Mouse (Mus musculus) MEL (cell line): ENCODE results near the gene Tcf23. TPM values are rescaled to one million over a fixed set of nuclear protein-coding genes. Genes with fewer than 3 reads are reported as not detected.

Experiments used
- DNase-seq: peaks from one replicate; pipeline ENCODE4 v3.0.0; 2011; ENCODE audit warnings: low read depth, low spot score
- H3K27ac ChIP-seq: 2 replicates; pipeline ENCODE4 v1.5.1; 2012; ENCODE audit warnings: low read depth, mild to moderate bottlenecking, control low read depth, low read length, moderate library complexity; ENCODE audit not compliant: control insufficient read depth
- H3K27me3 ChIP-seq, 2 experiments: fragments of 150-350 bp in 1 of 2; sonication (generic) in 1 of 2; 2 replicates each; pipeline ENCODE4 v1.6.1; 2012; ENCODE audit warnings: low read length in 2 of 2, mild to moderate bottlenecking in 2 of 2, improper control_type of control experiment in 1 of 2, moderate library complexity in 1 of 2; ENCODE audit not compliant: insufficient read depth in 2 of 2, control insufficient read depth in 1 of 2
- H3K36me3 ChIP-seq, 2 experiments: 2 replicates each; pipeline ENCODE4 v1.6.1; 2012 to 2014; ENCODE audit warnings: low read length in 2 of 2, improper control_type of control experiment in 1 of 2, inconsistent platforms in 1 of 2, mild to moderate bottlenecking in 1 of 2; ENCODE audit not compliant: insufficient read depth in 2 of 2, control insufficient read depth in 1 of 2
- H3K4me1 ChIP-seq, 2 experiments: fragments of 150-350 bp in 1 of 2; sonication (generic) in 1 of 2; 2 replicates each; pipeline ENCODE4 v1.6.1; 2012; ENCODE audit warnings: low read length in 2 of 2, improper control_type of control experiment in 1 of 2, mild to moderate bottlenecking in 1 of 2; ENCODE audit not compliant: insufficient read depth in 2 of 2, control insufficient read depth in 1 of 2
- H3K4me3 ChIP-seq, 2 experiments: fragments of 150-350 bp in 1 of 2; sonication (generic) in 1 of 2; 2 replicates each; pipeline ENCODE4 v1.5.1; 2012; ENCODE audit warnings: low read depth in 2 of 2, low read length in 2 of 2, mild to moderate bottlenecking in 2 of 2, moderate library complexity in 2 of 2, control low read depth in 1 of 2, improper control_type of control experiment in 1 of 2; ENCODE audit not compliant: control insufficient read depth in 1 of 2, insufficient read depth in 1 of 2
- H3K79me2 ChIP-seq: 2 replicates; pipeline ENCODE4 v1.6.1; 2012; ENCODE audit warnings: mild to moderate bottlenecking, low read length, moderate library complexity; ENCODE audit not compliant: control insufficient read depth, poor library complexity, insufficient read depth
- H3K9ac ChIP-seq: 2 replicates; pipeline ENCODE4 v1.6.1; 2012; ENCODE audit warnings: low read depth, mild to moderate bottlenecking, control low read depth, low read length, moderate library complexity; ENCODE audit not compliant: control insufficient read depth, poor library complexity, severe bottlenecking
- H3K9me3 ChIP-seq: fragments of 150-350 bp; sonication (generic); replicated peaks from 2 replicates; pipeline ENCODE4 v1.6.1; 2012; ENCODE audit warnings: mild to moderate bottlenecking, low read length, improper control_type of control experiment, moderate library complexity; ENCODE audit not compliant: insufficient read depth
- BHLHE40 ChIP-seq: IDR thresholded peaks from 2 replicates; pipeline ENCODE4 v1.6.1; 2012; ENCODE audit warnings: low read depth, mild to moderate bottlenecking, inconsistent platforms, low read length, improper control_type of control experiment, borderline replicate concordance
- CHD1 ChIP-seq: IDR thresholded peaks from 2 replicates; pipeline ENCODE4 v1.6.1; 2012; ENCODE audit warnings: low read depth, mild to moderate bottlenecking, inconsistent platforms, low read length, improper control_type of control experiment
- CTCF ChIP-seq, 3 experiments: IDR thresholded peaks in 2 of 3; conservative IDR thresholded peaks in 1 of 3; 2 replicates each; pipeline ENCODE4 v1.5.1; 2011 to 2012; ENCODE audit warnings: low read length in 3 of 3, low read depth in 2 of 3, mild to moderate bottlenecking in 2 of 3, improper control_type of control experiment in 1 of 3, inconsistent platforms in 1 of 3, mixed read lengths in 1 of 3, moderate library complexity in 1 of 3; ENCODE audit not compliant: control insufficient read depth in 1 of 3, insufficient read depth in 1 of 3, poor library complexity in 1 of 3, severe bottlenecking in 1 of 3
- E2F4 ChIP-seq: IDR thresholded peaks from 2 replicates; pipeline ENCODE4 v1.6.1; 2011; ENCODE audit warnings: low read depth, low read length, improper control_type of control experiment, borderline replicate concordance
- ELF1 ChIP-seq: IDR thresholded peaks from 2 replicates; pipeline ENCODE4 v1.6.1; 2014; ENCODE audit warnings: low read depth, mild to moderate bottlenecking, inconsistent platforms, low read length, improper control_type of control experiment, moderate library complexity
- EP300 ChIP-seq, 2 experiments: IDR thresholded peaks; 2 replicates each; pipeline ENCODE4 v1.6.1; 2011; ENCODE audit warnings: improper control_type of control experiment in 2 of 2, low read length in 2 of 2, low read depth in 1 of 2, mild to moderate bottlenecking in 1 of 2
- ETS1 ChIP-seq: IDR thresholded peaks from 2 replicates; pipeline ENCODE4 v1.6.1; 2012; ENCODE audit warnings: low read depth, mild to moderate bottlenecking, inconsistent platforms, low read length, improper control_type of control experiment, moderate library complexity
- GATA1 ChIP-seq: IDR thresholded peaks from 2 replicates; pipeline ENCODE4 v1.6.1; 2011; ENCODE audit warnings: low read depth, low read length, improper control_type of control experiment
- HCFC1 ChIP-seq: IDR thresholded peaks from 2 replicates; pipeline ENCODE4 v1.6.1; 2012; ENCODE audit warnings: low read depth, mild to moderate bottlenecking, inconsistent platforms, low read length, improper control_type of control experiment, moderate library complexity
- JUND ChIP-seq: IDR thresholded peaks from 2 replicates; pipeline ENCODE4 v1.6.1; 2011; ENCODE audit warnings: low read depth, mild to moderate bottlenecking, improper control_type of control experiment, low read length
- KAT2A ChIP-seq: conservative IDR thresholded peaks from 2 replicates; pipeline ENCODE4 v1.6.1; 2012; ENCODE audit warnings: low read depth, low read length, improper control_type of control experiment, inconsistent platforms
- MAFK ChIP-seq: IDR thresholded peaks from 2 replicates; pipeline ENCODE4 v1.6.1; 2011; ENCODE audit warnings: low read depth, mild to moderate bottlenecking, low read length, improper control_type of control experiment, borderline replicate concordance
- MAX ChIP-seq: IDR thresholded peaks from 2 replicates; pipeline ENCODE4 v1.6.1; 2011; ENCODE audit warnings: low read length, improper control_type of control experiment
- MAZ ChIP-seq: IDR thresholded peaks from 2 replicates; pipeline ENCODE4 v1.6.1; 2012; ENCODE audit warnings: low read depth, mild to moderate bottlenecking, inconsistent platforms, low read length, improper control_type of control experiment
- MEF2A ChIP-seq: IDR thresholded peaks from 2 replicates; pipeline ENCODE4 v1.6.1; 2014; ENCODE audit warnings: low read depth, mild to moderate bottlenecking, inconsistent platforms, low read length, improper control_type of control experiment; ENCODE audit not compliant: poor library complexity, insufficient replicate concordance, severe bottlenecking; ENCODE audit errors: extremely low read depth
- MXI1 ChIP-seq: IDR thresholded peaks from 2 replicates; pipeline ENCODE4 v1.6.1; 2011; ENCODE audit warnings: mild to moderate bottlenecking, low read depth, low read length, improper control_type of control experiment
- MYB ChIP-seq: IDR thresholded peaks from 2 replicates; pipeline ENCODE4 v1.6.1; 2011; ENCODE audit warnings: mild to moderate bottlenecking, low read depth, low read length, improper control_type of control experiment
- MYC ChIP-seq: IDR thresholded peaks from 2 replicates; pipeline ENCODE4 v1.6.1; 2011; ENCODE audit warnings: low read depth, mild to moderate bottlenecking, low read length, improper control_type of control experiment, moderate library complexity
- NRF1 ChIP-seq: IDR thresholded peaks from 2 replicates; pipeline ENCODE4 v1.6.1; 2014; ENCODE audit warnings: low read depth, mild to moderate bottlenecking, inconsistent platforms, low read length, improper control_type of control experiment, moderate library complexity; ENCODE audit not compliant: poor library complexity, insufficient read depth, severe bottlenecking
- POLR2A ChIP-seq, 2 experiments: IDR thresholded peaks; 2 replicates each; pipeline ENCODE4 v1.6.1; 2011 to 2012; ENCODE audit warnings: low read length in 2 of 2, mild to moderate bottlenecking in 2 of 2, control low read depth in 1 of 2, improper control_type of control experiment in 1 of 2, low read depth in 1 of 2, moderate library complexity in 1 of 2; ENCODE audit not compliant: control insufficient read depth in 1 of 2, insufficient read depth in 1 of 2, poor library complexity in 1 of 2
- POLR2AphosphoS2 ChIP-seq: IDR thresholded peaks from 2 replicates; pipeline ENCODE4 v1.6.1; 2011; ENCODE audit warnings: low read length, improper control_type of control experiment
- POLR2AphosphoS5 ChIP-seq: IDR thresholded peaks from 2 replicates; pipeline ENCODE4 v1.6.1; 2012; ENCODE audit warnings: low read depth, borderline replicate concordance, mild to moderate bottlenecking, inconsistent platforms, low read length, moderate library complexity, mixed read lengths
- RAD21 ChIP-seq: IDR thresholded peaks from 2 replicates; pipeline ENCODE4 v1.6.1; 2011; ENCODE audit warnings: mild to moderate bottlenecking, low read depth, low read length, improper control_type of control experiment
- RCOR1 ChIP-seq: IDR thresholded peaks from 2 replicates; pipeline ENCODE4 v1.6.1; 2012; ENCODE audit warnings: low read depth, mild to moderate bottlenecking, inconsistent platforms, low read length, improper control_type of control experiment
- SIN3A ChIP-seq: IDR thresholded peaks from 2 replicates; pipeline ENCODE4 v1.6.1; 2012; ENCODE audit warnings: low read length, improper control_type of control experiment, inconsistent platforms
- SMC3 ChIP-seq: IDR thresholded peaks from 2 replicates; pipeline ENCODE4 v1.6.1; 2011; ENCODE audit warnings: low read depth, low read length, improper control_type of control experiment
- TAL1 ChIP-seq: IDR thresholded peaks from 2 replicates; pipeline ENCODE4 v1.6.1; 2012; ENCODE audit warnings: mild to moderate bottlenecking, inconsistent platforms, low read length, moderate library complexity, mixed read lengths
- TBP ChIP-seq: IDR thresholded peaks from 2 replicates; pipeline ENCODE4 v1.8.0; 2011; ENCODE audit warnings: low read depth, low read length, improper control_type of control experiment
- TCF12 ChIP-seq: IDR thresholded peaks from 2 replicates; pipeline ENCODE4 v1.6.1; 2014; ENCODE audit warnings: low read depth, mild to moderate bottlenecking, inconsistent platforms, low read length, improper control_type of control experiment, moderate library complexity
- UBTF ChIP-seq: IDR thresholded peaks from 2 replicates; pipeline ENCODE4 v1.6.1; 2012; ENCODE audit warnings: low read depth, mild to moderate bottlenecking, inconsistent platforms, low read length, improper control_type of control experiment, moderate library complexity, borderline replicate concordance; ENCODE audit not compliant: insufficient read depth
- USF1 ChIP-seq: IDR thresholded peaks from 2 replicates; pipeline ENCODE4 v1.6.1; 2014; ENCODE audit warnings: low read depth, mild to moderate bottlenecking, inconsistent platforms, low read length, improper control_type of control experiment, moderate library complexity
- USF2 ChIP-seq, 2 experiments: IDR thresholded peaks; 2 replicates each; pipeline ENCODE4 v1.6.1; 2011 to 2012; ENCODE audit warnings: improper control_type of control experiment in 2 of 2, low read length in 2 of 2, borderline replicate concordance in 1 of 2, inconsistent platforms in 1 of 2, low read depth in 1 of 2, mild to moderate bottlenecking in 1 of 2; ENCODE audit not compliant: insufficient read depth in 1 of 2
- ZC3H11A ChIP-seq: IDR thresholded peaks from 2 replicates; pipeline ENCODE4 v1.6.1; 2012; ENCODE audit warnings: low read depth, mild to moderate bottlenecking, inconsistent platforms, low read length, improper control_type of control experiment
- ZMIZ1 ChIP-seq: IDR thresholded peaks from 2 replicates; pipeline ENCODE4 v1.6.1; 2012; ENCODE audit warnings: low read depth, mild to moderate bottlenecking, inconsistent platforms, low read length, improper control_type of control experiment, moderate library complexity
- ZNF384 ChIP-seq: IDR thresholded peaks from 2 replicates; pipeline ENCODE4 v1.6.1; 2012; ENCODE audit warnings: low read depth, mild to moderate bottlenecking, inconsistent platforms, low read length, improper control_type of control experiment
- polyA plus RNA-seq, 2 experiments: library from polyadenylated mRNA; stranded (reverse) in 1 of 2; unstranded in 1 of 2; fragments of >175 nt in 1 of 2; fragments of >200 nt in 1 of 2; gene quantifications; 2 replicates each; pipeline versions ENCODE4 v1.2.1 to v1.2.4; 2012; ENCODE audit warnings: low replicate concordance in 2 of 2, low read depth in 1 of 2; ENCODE audit not compliant: insufficient read length in 2 of 2, insufficient read depth in 1 of 2, missing spikeins in 1 of 2
- total RNA-seq: library from RNA; depleted of rRNA; stranded (reverse); fragments of 300-350 nt; gene quantifications from 2 replicates; pipeline ENCODE4 v1.2.3, GENCODE M21; 2012

Gene Tcf23
- total and polyA plus RNA-seq, 3 experiments: 0.07 to 0.08 TPM; not detected in 1

- Histone ChIP-seq H3K36me3 (no peaks in the 10 kb centered on the region), H3K27me3 (peaks cover 11 to 16% of the 10 kb centered on the region in 2 experiments), H3K4me1 (no peaks in the 10 kb centered on the region), H3K9me3 (no peaks in the 10 kb centered on the region), H3K9ac (no peak overlapping the region), H3K79me2 (no peaks in the 10 kb centered on the region), H3K4me3 (no peak overlapping the region; a peak in 1 of 4 replicates)
- DNase-seq: peak; percentile 95
- TF ChIP-seq POLR2AphosphoS5 (no peak), MYB (no peak), MAZ (no peak), ZMIZ1 (no peak), MAX (no peak), USF1 (no peak), MAFK (no peak), E2F4 (no peak), RCOR1 (no peak), CTCF (IDR thresholded peaks at IDR 0.05 in 2 of 3, conservative IDR thresholded peaks at IDR 0.05 in 1 of 3; ENCODE audit: control insufficient read depth in 1 of 3, insufficient read depth in 1 of 3, low read depth in 2 of 3, low read length in 3 of 3, poor library complexity in 1 of 3, severe bottlenecking in 1 of 3) (peak; percentile 95 to 99 (median 97)), EP300 (IDR thresholded peaks at IDR 0.05; ENCODE audit: low read depth in 1 of 2, low read length in 2 of 2) (no peak), CHD1 (no peak), GATA1 (no peak), TAL1 (no peak), HCFC1 (no peak), KAT2A (no peak), USF2 (IDR thresholded peaks at IDR 0.05; ENCODE audit: borderline replicate concordance in 1 of 2, insufficient read depth in 1 of 2, low read depth in 1 of 2, low read length in 2 of 2) (no peak), ZNF384 (no peak), JUND (no peak), UBTF (no peak), POLR2AphosphoS2 (no peak), BHLHE40 (no peak), MYC (0 out of 2 replicates have a peak, but pooled peaks have one; percentile 7), TCF12 (no peak), MXI1 (no peak), ZC3H11A (peak; percentile 83), MEF2A (no peak), RAD21 (peak; percentile 92), SMC3 (peak; percentile 95), ELF1 (no peak), SIN3A (0 out of 2 replicates have a peak, but pooled peaks have one; percentile 13), TBP (no peak), ETS1 (no peak), NRF1 (no peak), POLR2A (IDR thresholded peaks at IDR 0.05; ENCODE audit: control insufficient read depth in 1 of 2, insufficient read depth in 1 of 2, low read depth in 1 of 2, low read length in 2 of 2, poor library complexity in 1 of 2) (no peak)
- TF ChIP-seq, all 39 proteins: peak for 6
- H3K27ac ChIP-seq: no peak overlapping the region
These were observed 35.7 kb downstream of the Tcf23 start for GRCm38 (mm10) chr5:31004184-31004583.
